Mouse (Mus musculus) olfactory bulb, adult 2 months (tissue): ENCODE data around the gene Snph.

Source experiments
- CTCF ChIP-seq: fragments of 200-500 bp; IDR thresholded peaks from 2 replicates; pipeline ENCODE4 v1.5.1; 2012; ENCODE audit warnings: low read depth, mild to moderate bottlenecking, low read length, moderate library complexity; ENCODE audit not compliant: insufficient read depth
- POLR2A ChIP-seq: fragments of 200-500 bp; IDR thresholded peaks from 2 replicates; pipeline ENCODE4 v1.6.1; 2012; ENCODE audit warnings: mild to moderate bottlenecking, low read depth, low read length, moderate library complexity; ENCODE audit not compliant: insufficient read depth

- TF ChIP-seq CTCF = no peak
- no peak for TF ChIP-seq POLR2A
Measured at GRCm38 (mm10) chr2:151603630-151604029, 28.8 kb downstream of the Snph start.
